Mouse (Mus musculus) liver, embryonic 14.5 days (tissue): Measurements from ENCODE around the gene Catsperz.

ENCODE experiments used
- CTCF ChIP-seq: IDR thresholded peaks from 2 replicates; pipeline ENCODE4 v1.5.1; 2016; ENCODE audit warnings: antibody characterized with exemption, low read depth, control low read depth
- EP300 ChIP-seq: IDR thresholded peaks from 2 replicates; pipeline ENCODE4 v1.6.1; 2016; ENCODE audit warnings: antibody characterized with exemption, low read depth

GRCm38 (mm10) chr19:6872701-6873100 is 52.5 kb downstream of the Catsperz start:
- TF ChIP-seq CTCF: no peak
- no peak for TF ChIP-seq EP300
